Mouse (Mus musculus): ENCODE data around the gene Cbx2. TPM values are rescaled to one million over a fixed set of nuclear protein-coding genes. Genes with fewer than 3 reads are reported as not detected.

The Cbx2 gene
- 1 to 10 TPM; 5.2 to 6.8 TPM for total RNA-seq (2021)

DNA sequence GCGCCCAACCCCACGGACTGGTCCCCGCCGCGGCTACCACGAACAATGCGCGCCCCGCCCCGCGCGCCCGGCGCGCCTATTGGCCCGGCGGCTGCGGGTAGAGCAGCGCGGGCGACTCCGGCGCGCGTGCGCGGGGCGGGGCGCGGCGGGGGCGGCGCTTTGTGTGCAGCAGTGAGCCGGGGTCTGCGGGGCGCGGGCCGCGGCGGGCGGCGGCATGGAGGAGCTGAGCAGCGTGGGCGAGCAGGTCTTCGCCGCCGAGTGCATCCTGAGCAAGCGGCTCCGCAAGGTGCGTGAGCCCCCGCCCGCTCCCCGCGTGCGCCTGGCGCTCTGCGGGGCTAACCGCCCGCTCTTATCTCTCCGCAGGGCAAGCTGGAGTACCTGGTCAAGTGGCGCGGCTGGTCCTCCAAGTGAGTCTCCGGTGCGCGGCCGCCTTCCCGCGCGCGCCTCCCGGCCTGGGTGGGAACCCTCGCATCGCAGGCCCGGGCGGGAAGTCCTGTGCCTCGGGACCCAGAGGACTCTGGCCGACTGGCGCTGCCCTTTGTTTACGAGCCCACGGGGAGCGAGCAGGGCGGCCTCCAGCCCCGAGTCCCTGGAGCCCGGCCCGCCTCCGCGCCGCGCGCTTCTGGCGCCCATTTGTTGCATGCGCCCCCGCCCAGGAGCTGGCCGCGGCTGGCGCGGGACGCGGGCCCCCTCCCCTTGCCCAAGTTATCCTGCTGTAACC is at the start of gene Cbx2:
Gene Cbx2 (plus strand): TSS at position 68 of the 721 bp plus-strand sequence.
- intact Hi-C loops (cut with DNase I), result no loop called here

DNA sequence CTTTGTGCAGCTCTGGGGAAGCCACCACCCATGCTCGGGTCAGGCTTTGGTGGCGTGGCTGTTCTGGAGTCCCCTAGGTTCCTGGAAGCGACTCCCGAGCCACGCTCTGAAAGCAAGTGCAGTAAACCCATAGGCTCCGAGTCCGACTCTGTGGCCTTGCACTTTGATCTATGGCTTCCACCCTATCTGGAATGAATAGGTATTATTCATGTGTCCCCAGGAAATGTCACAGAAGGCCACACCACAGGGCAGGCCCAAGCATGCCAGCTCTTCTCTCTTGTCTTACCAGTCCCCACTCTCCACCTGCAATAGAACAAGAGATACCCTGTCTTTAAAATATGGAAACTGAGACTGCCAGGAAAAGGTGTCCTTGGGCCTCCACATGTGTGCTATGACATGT is 48.4 kb upstream of the Cbx2 start:
- DNase-seq, result no peak
- intact Hi-C loops (cut with DNase I), result loop anchor here (2.0 kb wide), 1 partner anchor 232 kb away; no protein-coding TSS in a partner anchor

More for the DNA sequence above, at the start of gene Cbx2:
- peak; percentile 88 to 91 for DNase-seq

DNA sequence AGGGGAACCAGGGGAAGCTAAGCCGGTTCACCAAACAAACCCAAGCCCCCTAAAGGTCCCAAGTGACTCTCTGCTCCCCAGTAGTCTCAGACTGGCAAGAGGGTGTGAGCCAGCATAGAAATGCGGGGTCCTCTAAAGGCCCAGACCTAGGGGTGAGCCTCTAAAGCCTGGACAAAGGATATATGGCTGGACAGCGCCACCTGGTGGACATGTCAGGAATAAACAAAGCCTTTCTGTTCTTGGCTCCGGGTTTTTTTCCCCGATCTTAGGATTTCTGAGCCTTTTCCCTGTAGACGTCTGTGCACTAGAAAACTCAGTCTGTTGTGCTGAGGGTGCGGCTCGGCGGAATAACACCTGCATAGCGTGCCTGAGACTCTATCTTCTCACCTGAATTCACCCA is 47.3 kb upstream of the Cbx2 start:
- peak; percentile 57 to 80 for DNase-seq
- intact Hi-C loops (cut with DNase I), result loop anchor here (1.0 to 2.0 kb wide), 2 partner anchors 64 to 233 kb away; partner anchors contain the start of gene Rbfox3

DNA sequence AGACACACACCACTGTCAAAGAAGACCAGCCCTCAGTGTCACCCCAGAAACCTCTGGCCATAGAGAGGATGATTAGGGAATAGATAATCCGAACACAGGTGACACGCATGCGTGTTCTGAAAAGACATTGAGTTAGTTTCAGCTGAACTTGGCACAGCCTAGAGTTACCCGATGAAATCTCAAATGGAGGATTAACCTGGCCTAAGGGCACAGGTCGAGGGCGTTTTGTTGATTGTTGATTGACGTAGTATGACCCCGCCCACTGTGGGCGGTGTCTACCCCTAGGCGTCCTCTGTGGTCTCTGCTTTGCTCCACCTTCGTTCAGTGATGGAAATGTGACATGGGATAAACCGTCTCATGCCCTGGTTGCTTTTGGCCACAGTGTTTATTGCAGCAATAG is 46.8 kb upstream of the Cbx2 start:
- DNase-seq, result peak in 1 of 2 experiments; percentile 11
- intact Hi-C loops (cut with DNase I), result loop anchor here (1.0 to 2.0 kb wide), 2 partner anchors 65 to 233 kb away; partner anchors contain the start of gene Rbfox3

DNA sequence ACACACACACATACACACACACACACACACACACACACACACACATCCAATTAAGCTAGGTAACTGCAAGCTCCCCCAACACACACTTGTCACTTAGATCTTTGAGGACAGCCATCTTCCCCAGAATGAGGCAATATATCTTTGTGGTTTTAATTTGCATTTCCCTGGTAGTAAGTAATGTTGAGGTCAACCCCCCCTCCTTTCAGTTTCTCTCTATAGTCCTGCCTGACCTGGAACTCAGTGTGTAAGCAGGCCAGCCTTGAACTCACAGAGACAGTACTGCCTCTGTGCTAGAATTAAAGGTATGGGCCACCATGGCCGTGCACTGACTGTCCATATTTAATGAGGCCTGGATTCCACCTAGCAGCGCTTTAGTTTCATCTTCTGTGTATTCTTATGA is 42.4 kb upstream of the Cbx2 start:
- intact Hi-C loops (cut with DNase I), result no loop called here
- DNase-seq, result no peak

DNA sequence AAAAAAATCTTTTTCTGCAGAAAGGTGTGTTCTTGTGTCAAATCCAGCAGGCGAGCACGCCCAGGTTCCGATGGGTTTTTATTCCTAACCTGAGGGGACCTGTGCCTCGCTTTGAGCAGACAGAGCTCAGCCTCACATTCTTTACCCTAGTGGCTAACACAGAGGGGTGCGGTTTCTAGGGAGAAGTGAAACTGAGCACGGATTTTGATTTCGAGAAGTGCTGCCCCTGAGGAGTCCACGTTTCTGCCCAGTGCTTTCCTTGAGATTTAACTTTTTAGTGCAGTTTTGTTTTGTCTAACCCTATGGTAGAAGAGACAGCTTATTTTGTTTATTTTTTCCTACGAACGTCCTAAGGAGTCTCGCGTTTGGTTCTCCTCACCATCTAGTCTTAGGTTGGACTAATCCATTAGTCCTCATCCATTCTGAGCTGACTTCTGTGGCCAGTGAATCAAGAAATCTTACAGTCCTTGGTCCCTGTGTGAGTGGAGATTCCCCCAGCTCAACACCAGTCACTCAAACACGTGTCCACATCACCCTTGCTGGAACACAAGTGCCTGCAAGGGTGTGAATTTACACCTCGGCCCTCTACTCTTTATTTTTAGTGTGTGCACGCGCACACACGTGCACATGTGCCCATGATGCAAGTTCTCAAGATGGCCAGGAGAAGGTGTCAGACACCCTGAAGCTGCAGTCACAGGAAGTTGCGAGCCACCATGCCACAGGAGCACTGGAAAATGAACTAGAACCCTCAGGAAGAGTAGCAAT is 41.6 kb upstream of the Cbx2 start:
- DNase-seq, result peak in 1 of 2 experiments; percentile 16
- intact Hi-C loops (cut with DNase I), result no loop called here

DNA sequence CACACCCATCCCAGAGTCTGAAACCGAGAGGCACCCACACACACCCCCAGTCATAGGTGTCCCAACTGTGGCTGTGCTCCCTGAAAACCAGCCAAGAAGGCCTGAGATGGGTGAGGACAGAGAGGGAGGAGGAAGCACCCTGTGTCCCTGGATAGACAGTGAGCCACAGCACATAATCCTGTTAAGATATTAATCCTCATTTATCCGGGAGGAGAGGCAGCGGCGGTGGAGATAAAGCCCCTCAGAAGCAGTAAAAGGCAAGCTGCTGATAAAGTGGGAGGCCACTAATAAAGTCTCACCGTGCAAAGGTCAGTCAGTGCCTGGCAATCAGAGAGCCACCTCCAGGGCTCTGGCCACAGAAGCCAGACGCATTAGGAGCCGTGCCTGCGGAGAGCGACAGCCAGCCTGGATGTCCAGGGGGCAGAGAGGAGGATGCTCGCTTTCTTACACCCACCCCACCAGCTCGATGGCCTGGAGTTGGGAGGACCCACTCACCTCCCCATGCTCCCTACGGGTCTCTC is 40.1 kb upstream of the Cbx2 start:
- no peak for DNase-seq
- intact Hi-C loops (cut with DNase I), result no loop called here

DNA sequence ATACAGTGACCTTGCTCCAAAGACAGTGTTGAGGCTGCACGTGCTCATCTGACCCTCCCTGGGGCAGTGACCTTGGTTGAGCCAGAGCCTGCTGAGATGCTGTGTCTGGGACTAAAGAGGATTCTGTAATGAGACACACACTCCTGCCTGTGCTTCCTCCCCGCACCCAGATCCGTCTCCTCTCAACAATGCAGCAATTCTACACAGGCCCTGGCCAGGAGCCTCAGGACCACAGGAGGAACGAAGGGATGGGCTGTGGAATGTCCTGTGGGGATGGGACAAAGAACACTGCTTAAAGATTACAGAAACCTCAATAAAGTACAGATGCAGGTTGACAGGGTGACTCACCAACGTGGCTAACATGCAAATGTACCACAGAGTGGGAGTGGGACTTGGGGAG is 37.2 kb upstream of the Cbx2 start:
- intact Hi-C loops (cut with DNase I), result no loop called here
- no peak for DNase-seq

DNA sequence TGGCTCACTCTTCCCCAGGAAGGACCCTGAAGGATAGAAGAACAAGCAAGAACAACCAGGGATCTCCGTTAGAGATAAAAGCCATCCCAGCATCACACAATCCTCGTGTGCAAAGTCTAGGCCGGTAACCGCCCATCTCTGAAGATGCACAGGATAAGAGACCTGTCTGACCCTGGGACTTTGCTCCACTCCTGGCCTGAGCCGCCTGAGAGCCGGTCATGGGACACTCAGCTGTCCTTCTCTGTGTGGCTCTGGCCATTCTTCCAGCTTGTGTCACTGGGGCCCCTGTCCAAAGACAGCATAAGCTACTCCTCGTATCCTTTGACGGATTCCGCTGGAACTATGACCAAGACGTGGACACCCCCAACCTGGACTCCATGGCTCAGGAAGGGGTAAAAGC is 34.8 kb upstream of the Cbx2 start, which contains the start of gene Enpp7:
Gene Enpp7 (plus strand): TSS at position 190 of the 400 bp plus-strand sequence.
- intact Hi-C loops (cut with DNase I), result no loop called here
- no peak for DNase-seq

DNA sequence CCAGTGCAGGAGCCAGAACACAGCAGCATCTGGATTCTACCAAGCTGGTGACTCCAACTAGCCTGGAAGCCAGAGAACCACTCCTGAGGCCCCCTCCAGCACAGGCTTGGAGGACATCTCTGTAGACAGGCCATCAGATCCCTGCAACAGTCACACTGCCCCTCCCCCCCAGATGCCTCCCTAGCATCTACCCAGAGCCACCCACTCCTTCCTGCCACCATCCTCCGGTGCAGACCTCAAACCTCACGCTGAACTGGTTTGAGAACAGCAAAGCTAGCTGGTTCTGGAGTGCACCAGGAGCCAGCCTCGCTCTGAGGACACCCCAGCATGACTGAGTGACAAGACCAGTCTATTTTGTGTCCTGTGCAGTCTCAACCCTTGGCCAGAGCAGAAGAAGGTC is 30.0 kb upstream of the Cbx2 start:
- no peak for DNase-seq
- intact Hi-C loops (cut with DNase I), result no loop called here

DNA sequence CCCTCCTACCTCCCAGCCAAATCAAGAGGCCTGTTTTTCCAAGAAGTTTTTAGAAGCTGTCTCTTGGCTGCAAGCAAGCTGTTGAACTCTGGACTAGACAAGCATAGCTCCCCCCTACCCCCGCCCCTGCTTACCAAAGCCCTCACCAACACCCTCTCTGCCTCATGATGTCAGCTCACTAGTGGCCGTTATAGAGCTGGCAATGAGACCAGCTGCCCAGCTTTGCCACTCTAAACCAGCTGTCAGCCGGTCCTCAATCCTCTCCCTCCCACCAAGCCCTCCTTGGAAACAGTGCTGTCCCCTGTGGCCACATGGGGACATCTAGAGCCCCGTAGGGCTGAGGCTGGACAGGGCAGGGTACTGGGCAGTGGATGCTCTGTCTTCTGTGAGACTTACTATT is 27.3 kb upstream of the Cbx2 start:
- no peak for DNase-seq
- intact Hi-C loops (cut with DNase I), result loop anchor here (5.0 kb wide), 1 partner anchor 37 kb away; no protein-coding TSS in a partner anchor

DNA sequence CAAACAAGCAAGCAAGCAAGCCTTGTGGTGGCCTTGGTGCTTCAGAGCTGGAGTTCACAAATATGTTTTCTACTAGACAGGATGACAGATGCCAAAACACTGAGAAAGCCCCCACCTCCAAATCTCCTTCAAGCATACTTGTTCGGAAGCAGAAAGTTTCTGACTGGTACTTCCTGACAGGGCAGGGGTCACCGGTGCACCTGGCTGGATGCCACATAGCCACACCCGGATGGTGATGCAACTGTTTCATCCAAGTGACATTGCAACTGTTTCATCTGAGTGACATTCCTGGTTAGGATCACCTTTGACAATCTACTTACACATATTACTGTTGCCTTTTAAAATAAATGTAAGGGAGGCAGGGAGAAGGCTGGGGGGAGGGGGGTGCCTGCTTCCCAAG is 25.6 kb upstream of the Cbx2 start:
- intact Hi-C loops (cut with DNase I), result loop anchor here (5.0 kb wide), 1 partner anchor 35 kb away; no protein-coding TSS in a partner anchor
- DNase-seq, result no peak

DNA sequence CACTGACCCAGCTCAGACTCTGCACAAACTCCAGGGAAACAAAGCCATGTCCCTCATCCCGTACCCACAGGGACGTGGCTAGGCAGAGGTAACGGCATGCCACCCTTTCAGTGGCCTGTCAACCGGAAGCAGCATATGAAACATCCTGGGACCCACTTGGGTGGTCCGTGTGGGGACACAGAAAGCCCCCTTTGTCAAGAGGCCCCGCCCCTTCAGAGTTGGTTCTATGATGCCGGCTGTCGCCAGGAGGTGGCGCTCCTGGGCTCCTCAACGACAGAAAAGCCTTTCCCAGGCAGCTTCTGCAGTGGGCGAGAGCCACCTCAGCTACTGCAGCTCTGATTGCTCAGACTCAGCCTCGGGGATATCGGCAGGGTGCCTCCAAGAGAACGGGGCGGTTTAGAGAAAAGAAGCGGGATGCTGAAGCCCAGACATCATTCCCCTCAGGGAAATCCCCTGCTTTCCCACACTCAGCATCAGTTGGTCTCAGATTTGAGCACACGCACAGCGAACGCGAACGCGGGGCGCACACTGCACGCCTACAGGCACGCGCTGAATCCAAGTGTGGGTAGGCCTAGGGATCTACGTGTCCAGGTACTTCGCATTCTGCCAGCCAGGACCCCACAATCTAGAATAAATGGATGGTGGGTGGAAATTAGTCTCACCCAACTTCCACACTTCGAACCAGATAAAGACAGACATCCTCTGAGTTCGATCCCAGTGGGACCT is 24.1 kb upstream of the Cbx2 start:
- intact Hi-C loops (cut with DNase I), result loop anchor here (2.0 to 5.0 kb wide), 2 partner anchors 34 to 192 kb away; no protein-coding TSS in a partner anchor
- peak; percentile 77 to 90 for DNase-seq

DNA sequence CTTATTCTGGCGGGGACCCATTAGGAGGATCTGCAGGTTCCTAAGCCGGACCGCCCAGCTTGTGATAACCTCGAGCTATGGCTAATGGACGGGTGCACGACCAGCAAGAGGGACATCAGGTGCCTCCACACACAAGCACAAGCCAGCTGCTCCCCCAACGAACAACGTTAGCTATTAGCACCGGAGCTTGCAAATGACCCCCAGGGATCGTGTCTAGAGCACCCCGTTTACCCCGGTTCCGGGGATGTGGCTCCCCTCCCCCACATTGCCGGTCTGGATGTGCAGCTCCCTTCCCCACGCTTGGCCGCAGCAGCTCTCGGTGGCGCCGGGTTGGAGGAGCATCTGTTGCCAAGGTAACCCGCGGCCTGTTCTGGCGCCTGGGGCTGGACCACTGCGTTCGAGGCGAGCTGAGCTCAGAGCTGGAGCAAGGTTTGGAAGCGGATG is 23.4 kb upstream of the Cbx2 start:
- DNase-seq, result no peak
- intact Hi-C loops (cut with DNase I), result loop anchor here (2.0 to 5.0 kb wide), 2 partner anchors 33 to 191 kb away; no protein-coding TSS in a partner anchor

DNA sequence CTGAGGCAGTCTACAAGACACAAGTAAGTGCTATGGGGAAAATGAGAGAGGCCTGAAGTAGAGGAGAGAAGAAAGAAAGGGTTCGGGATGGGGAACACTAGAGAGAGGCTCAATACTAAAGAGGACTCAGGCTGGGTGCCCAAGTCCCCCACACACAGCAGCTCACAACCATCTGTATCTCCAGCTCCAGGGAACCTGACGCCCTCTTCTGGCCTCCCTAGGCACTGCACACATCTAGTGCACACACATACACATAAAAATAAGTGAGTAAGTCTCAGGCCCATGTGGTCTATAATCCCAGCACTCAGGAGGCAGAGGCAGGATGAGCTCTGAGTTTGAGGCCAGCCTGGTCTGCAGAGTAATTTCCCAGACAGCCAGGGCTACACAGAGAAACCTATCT is 21.9 kb upstream of the Cbx2 start:
- DNase-seq, result no peak
- intact Hi-C loops (cut with DNase I), result no loop called here

DNA sequence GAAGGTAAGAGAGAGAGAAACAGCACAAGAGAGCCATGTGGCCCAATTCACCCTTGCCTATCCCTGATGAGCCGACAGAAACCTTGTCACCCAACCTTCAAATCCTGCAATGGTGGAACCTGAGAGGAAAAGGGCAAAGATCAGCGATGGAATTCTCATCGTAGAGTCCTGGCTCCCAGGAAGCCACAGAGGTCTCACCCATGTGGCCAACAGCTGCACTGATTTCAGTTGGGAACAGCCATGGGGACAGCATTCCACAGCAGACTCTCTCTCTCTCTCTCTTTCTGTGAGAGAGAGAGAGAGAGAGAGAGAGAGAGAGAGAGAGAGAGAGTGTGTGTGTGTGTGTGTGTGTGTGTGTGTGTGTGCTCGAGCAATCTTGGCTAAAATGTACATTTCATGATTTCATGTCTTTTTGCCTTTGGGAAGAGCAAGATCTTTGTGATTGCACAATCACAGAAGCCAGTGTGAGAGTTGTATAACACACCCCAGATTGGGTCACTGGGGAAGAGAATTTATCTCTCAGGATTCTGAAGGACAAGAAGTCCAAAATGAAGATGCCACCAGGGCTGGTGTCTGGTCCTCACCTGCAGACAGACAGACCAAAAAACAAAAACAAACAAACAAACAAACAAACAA is 21.2 kb upstream of the Cbx2 start:
- DNase-seq, result no peak
- intact Hi-C loops (cut with DNase I), result no loop called here

DNA sequence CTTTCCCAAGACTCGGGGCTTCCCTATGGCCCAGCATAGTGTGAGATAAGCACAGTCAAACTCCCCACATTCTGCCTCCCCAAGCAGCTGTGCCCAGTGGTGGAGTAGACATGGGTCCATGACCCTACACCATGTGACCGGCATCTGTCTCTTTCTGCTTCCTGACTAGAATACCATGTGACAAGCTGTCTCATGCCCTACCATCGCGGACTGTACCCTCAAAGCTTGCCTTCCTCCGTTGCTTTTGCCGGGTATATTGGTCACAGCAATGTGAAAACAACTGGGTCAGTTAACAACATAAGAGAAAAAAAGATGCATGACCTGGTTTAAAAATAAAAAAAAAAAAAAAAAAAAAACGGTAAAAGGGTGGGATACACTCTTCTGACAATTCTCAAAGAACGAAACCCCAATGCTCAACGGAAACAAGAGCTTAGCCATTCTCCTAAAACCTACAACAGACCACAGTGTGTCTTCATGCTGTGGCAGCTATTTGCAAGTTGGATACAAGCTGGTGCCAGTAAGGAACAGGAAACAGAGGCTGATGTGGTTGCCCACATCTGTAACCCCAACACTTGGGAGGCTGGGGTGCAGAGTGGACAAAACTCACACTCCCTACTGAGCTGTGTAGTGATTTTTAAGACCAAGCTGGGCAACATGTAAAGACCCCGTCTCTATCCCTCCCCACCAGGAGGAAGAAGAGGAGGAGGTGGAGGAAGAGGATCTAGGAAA is 17.1 kb upstream of the Cbx2 start:
- intact Hi-C loops (cut with DNase I), result no loop called here
- no peak for DNase-seq

DNA sequence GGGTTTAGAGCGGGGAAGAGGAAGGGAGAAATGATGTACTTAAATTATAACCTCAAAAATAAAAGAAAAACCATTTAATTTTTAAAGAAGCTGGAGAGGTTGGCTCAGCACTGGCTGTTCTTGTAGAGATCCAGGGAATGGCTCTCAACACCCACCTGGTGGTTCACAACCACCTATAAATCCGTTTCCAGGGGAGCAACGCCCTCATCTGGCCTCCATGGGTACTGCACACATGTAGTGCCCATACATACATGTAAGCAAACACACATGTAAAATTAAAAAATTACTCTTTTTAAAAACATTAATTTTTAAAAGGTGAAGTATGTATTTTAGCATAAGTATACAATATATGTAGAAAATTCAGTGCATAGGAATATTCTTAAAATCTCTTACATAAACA is 16.3 kb upstream of the Cbx2 start:
- intact Hi-C loops (cut with DNase I), result no loop called here
- DNase-seq, result no peak

Measured in heart, postnatal 10 days (tissue).